Comparison of ENCODE assay signal across 30 mouse cellular contexts in the genomic region with DNA sequence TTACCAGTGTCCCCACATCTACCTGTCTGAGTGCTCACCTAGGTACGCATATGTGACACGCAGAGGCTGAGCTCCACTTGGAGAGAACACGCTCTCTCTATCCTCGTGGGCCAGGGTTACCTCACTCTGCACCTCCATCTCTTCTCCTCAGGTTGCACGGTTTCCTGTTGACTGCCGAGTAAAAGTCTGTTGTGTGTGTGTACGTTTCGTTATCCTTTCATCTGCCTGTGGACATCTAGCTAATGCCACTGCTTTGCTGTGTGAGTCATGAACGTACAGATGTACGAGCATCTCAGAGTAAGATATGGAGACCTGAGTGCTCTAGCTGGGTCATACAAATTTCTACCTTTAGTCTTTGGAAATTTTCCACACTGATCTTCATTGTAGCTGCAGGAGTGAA. TPM values are rescaled to one million over a fixed set of nuclear protein-coding genes. Genes with fewer than 3 reads are reported as not detected.
A peak's percentile ranks its signal among the peaks of the same experiment; 100 is the strongest.
DNase-seq lines count a peak whose midpoint lies in the region; ATAC-seq lines count a peak whose summit lies in the region.
"Had no signal": no experiment of that assay in that cellular context is flagged by ENCODE, and none has a peak within 500 bp of the region (broad histone marks: within the 10 kb centered on the region; RNA-seq: fewer than 3 reads in every experiment).

No protein-coding gene starts in this region.

- H3K27me3 ChIP-seq in liver, embryonic 12.5 days (replicated peaks) = no peaks in the 10 kb centered on the region
- no peaks in the 10 kb centered on the region for H3K27me3 ChIP-seq in liver, embryonic 11.5 days (replicated peaks; ENCODE audit: control insufficient read depth, insufficient read depth, low read length)
- H3K27me3 ChIP-seq in hindbrain, embryonic 16.5 days (replicated peaks; ENCODE audit: control insufficient read depth, insufficient read depth, low read length) = no peaks in the 10 kb centered on the region
- H3K27me3 ChIP-seq: CH12.LX; embryonic facial prominence, embryonic 12.5 days; embryonic facial prominence, embryonic 15.5 days; heart, embryonic 12.5 days; heart, embryonic 15.5 days; intestine, embryonic 15.5 days had no signal

- no peaks in the 10 kb centered on the region for H3K9me3 ChIP-seq in liver, embryonic 12.5 days (replicated peaks)
- no peaks in the 10 kb centered on the region for H3K9me3 ChIP-seq in liver, embryonic 11.5 days (ENCODE audit: control insufficient read depth, low read length)
- H3K9me3 ChIP-seq in hindbrain, embryonic 16.5 days (ENCODE audit: control insufficient read depth, low read length) = no peaks in the 10 kb centered on the region
- H3K9me3 ChIP-seq: embryonic facial prominence, embryonic 12.5 days; embryonic facial prominence, embryonic 15.5 days; heart, embryonic 12.5 days; heart, embryonic 15.5 days; hindbrain, embryonic 10.5 days; intestine, embryonic 15.5 days had no signal

- no peak overlapping the region for H3K9ac ChIP-seq in liver, embryonic 12.5 days
- H3K9ac ChIP-seq in liver, embryonic 11.5 days (ENCODE audit: low read depth, low read length) = no peak overlapping the region
- H3K9ac ChIP-seq in hindbrain, embryonic 16.5 days (ENCODE audit: low read depth, low read length) = no peak overlapping the region
- H3K9ac ChIP-seq: embryonic facial prominence, embryonic 12.5 days; embryonic facial prominence, embryonic 15.5 days; forebrain, postnatal 0 days; heart, embryonic 12.5 days; heart, embryonic 15.5 days; hindbrain, embryonic 14.5 days; intestine, embryonic 15.5 days had no signal

- H3K4me1 ChIP-seq in liver, embryonic 12.5 days = peaks cover 41% of the 10 kb centered on the region
- peaks cover 19% of the 10 kb centered on the region for H3K4me1 ChIP-seq in liver, embryonic 11.5 days (replicated peaks; ENCODE audit: control insufficient read depth, insufficient read depth, low read length)
- no peaks in the 10 kb centered on the region for H3K4me1 ChIP-seq in hindbrain, embryonic 16.5 days (ENCODE audit: control insufficient read depth, insufficient read depth, low read depth, low read length)
- H3K4me1 ChIP-seq: embryonic facial prominence, embryonic 12.5 days; embryonic facial prominence, embryonic 15.5 days; heart, embryonic 15.5 days; hindbrain, embryonic 10.5 days; intestine, embryonic 15.5 days had no signal

- no peak overlapping the region for H3K4me3 ChIP-seq in liver, embryonic 12.5 days
- no peak overlapping the region for H3K4me3 ChIP-seq in liver, embryonic 11.5 days (ENCODE audit: low read depth, low read length)
- no peak overlapping the region for H3K4me3 ChIP-seq in hindbrain, embryonic 16.5 days (ENCODE audit: low read length)
- H3K4me3 ChIP-seq: embryonic facial prominence, embryonic 12.5 days; embryonic facial prominence, embryonic 15.5 days; heart, adult 2 months; heart, embryonic 12.5 days; heart, embryonic 15.5 days; hindbrain, embryonic 10.5 days; intestine, embryonic 15.5 days had no signal

- peak overlapping the region; percentile 5; the same call in 1 of the 2 replicates for H3K27ac ChIP-seq in liver, embryonic 12.5 days
- no peak overlapping the region for H3K27ac ChIP-seq in liver, embryonic 11.5 days (ENCODE audit: low read depth, low read length)
- no peak overlapping the region for H3K27ac ChIP-seq in hindbrain, embryonic 16.5 days (ENCODE audit: low read depth, low read length)
- H3K27ac ChIP-seq: embryonic facial prominence, embryonic 12.5 days; embryonic facial prominence, embryonic 15.5 days; heart, adult 2 months; heart, embryonic 15.5 days; hindbrain, embryonic 10.5 days; hindbrain, embryonic 14.5 days; intestine, embryonic 15.5 days had no signal

- no peak for DNase-seq in liver, embryonic 11.5 days (ENCODE audit: low spot score)
- peak; percentile 37 for DNase-seq in CD4-positive helper T cell, adult 2 months (ENCODE audit: low read depth, low spot score)
- DNase-seq in layer of hippocampus, adult 8-10 months (ENCODE audit: low spot score in 2 of 2) = no peak
- no peak for DNase-seq in adrenal gland, postnatal 10 days
- DNase-seq: adrenal gland, postnatal 14 days; B cell, adult 2 months; cerebellum, adult 11 months; cerebellum, adult 2 months; cerebellum, adult 9-11 months; cerebellum, postnatal 25 days; forebrain, postnatal 0 days; gastrocnemius, postnatal 10 days; gastrocnemius, postnatal 36 days; heart, adult 2 months; heart, postnatal 10 days; heart, postnatal 36 days; kidney, adult 11 months had no signal

- peaks cover 32% of the 10 kb centered on the region for H3K36me3 ChIP-seq in liver, embryonic 12.5 days
- H3K36me3 ChIP-seq in liver, embryonic 11.5 days (ENCODE audit: control insufficient read depth, insufficient read depth, low read length) = peaks cover 3% of the 10 kb centered on the region; the same call in 1 of the 2 replicates
- H3K36me3 ChIP-seq in hindbrain, embryonic 16.5 days (ENCODE audit: control insufficient read depth, insufficient read depth, low read length) = no peaks in the 10 kb centered on the region
- H3K36me3 ChIP-seq: embryonic facial prominence, embryonic 12.5 days; embryonic facial prominence, embryonic 15.5 days; heart, embryonic 15.5 days; intestine, embryonic 15.5 days had no signal

- ATAC-seq in liver, embryonic 12.5 days = no peak
- ATAC-seq in liver, embryonic 11.5 days (replicated peaks; ENCODE audit: low FRiP score) = no peak
- ATAC-seq in CD4-positive, CD25-positive, alpha-beta regulatory T cell, adult 4 months = peak; percentile 50
- ATAC-seq in activated CD4-positive, CD25-positive, alpha-beta regulatory T cell, adult 4 months = peak; percentile 40
- no peak for ATAC-seq in hindbrain, embryonic 16.5 days
- ATAC-seq: forebrain, embryonic 14.5 days; forebrain, postnatal 0 days; intestine, embryonic 15.5 days had no signal

- H3K4me2 ChIP-seq in liver, embryonic 12.5 days = no peak overlapping the region
- no peak overlapping the region for H3K4me2 ChIP-seq in liver, embryonic 11.5 days
- H3K4me2 ChIP-seq in hindbrain, embryonic 16.5 days (ENCODE audit: low read length) = no peak overlapping the region
- H3K4me2 ChIP-seq: embryonic facial prominence, embryonic 12.5 days; embryonic facial prominence, embryonic 15.5 days; heart, embryonic 12.5 days; heart, embryonic 15.5 days; hindbrain, embryonic 14.5 days; intestine, embryonic 15.5 days had no signal

- 66% methylated on average over 10 of the region's 10 CpGs for WGBS in liver, embryonic 12.5 days (ENCODE audit: insufficient replicate concordance)
- 71% methylated on average over 10 of the region's 10 CpGs for WGBS in liver, embryonic 11.5 days
- WGBS in hindbrain, embryonic 16.5 days = 95% methylated on average over 10 of the region's 10 CpGs

RNA-seq across cellular contexts. Expression of a gene that starts 39.9 kb away (rescaled TPM):
- 17.5 and 18.5 TPM in 2 replicates for polyA plus RNA-seq in liver, embryonic 12.5 days (2016; fragmentation: Nextera tagmentation; extraction: Ambion mirVana)
- 15.0 and 15.3 TPM in 2 replicates for polyA plus RNA-seq in liver, embryonic 11.5 days (2014; fragmentation: Nextera tagmentation; extraction: Ambion mirVana)
- polyA plus RNA-seq in CD4-positive, CD25-positive, alpha-beta regulatory T cell, adult 4 months (2017; shearing (Covaris generic)) = 10 to 100 TPM; 34.5 to 41.0 TPM
- 10 to 100 TPM; 34.0 to 36.1 TPM for polyA plus RNA-seq in activated CD4-positive, CD25-positive, alpha-beta regulatory T cell, adult 4 months (2017; shearing (Covaris generic))
- total RNA-seq in layer of hippocampus, adult 8-10 months (2022) = 10 to 100 TPM; 22.9 to 25.2 (median 24.0) TPM
- polyA plus RNA-seq in hindbrain, embryonic 16.5 days (2015; fragmentation: Nextera tagmentation; extraction: Ambion mirVana) = 8.2 and 9.7 TPM in 2 replicates
- 10 to 100 TPM; 21.8 to 27.0 TPM for total RNA-seq in adrenal gland, postnatal 10 days (2021)

RNA-seq across cellular contexts. Expression of a gene that starts 49.5 kb away (rescaled TPM):
- 8.8 and 11.2 TPM in 2 replicates for polyA plus RNA-seq in liver, embryonic 12.5 days (2016; fragmentation: Nextera tagmentation; extraction: Ambion mirVana)
- 16.2 and 16.6 TPM in 2 replicates for polyA plus RNA-seq in liver, embryonic 11.5 days (2014; fragmentation: Nextera tagmentation; extraction: Ambion mirVana)
- 10 to 100 TPM; 26.4 to 39.4 TPM for polyA plus RNA-seq in CD4-positive, CD25-positive, alpha-beta regulatory T cell, adult 4 months (2017; shearing (Covaris generic))
- 10 to 100 TPM; 21.8 to 34.3 TPM for polyA plus RNA-seq in activated CD4-positive, CD25-positive, alpha-beta regulatory T cell, adult 4 months (2017; shearing (Covaris generic))
- 10 to 100 TPM; 71.9 to 83.2 (median 78.0) TPM for total RNA-seq in layer of hippocampus, adult 8-10 months (2022)
- polyA plus RNA-seq in hindbrain, embryonic 16.5 days (2015; fragmentation: Nextera tagmentation; extraction: Ambion mirVana) = 35.7 and 38.8 TPM in 2 replicates
- total RNA-seq in adrenal gland, postnatal 10 days (2021) = 10 to 100 TPM; 30.9 to 31.1 TPM

Comparison
In these comparisons a context has a peak if more than half of its experiments do, and no peak if none do; other contexts are left out.
1. ATAC-seq: peak in CD4-positive, CD25-positive, alpha-beta regulatory T cell, adult 4 months (single experiment) and activated CD4-positive, CD25-positive, alpha-beta regulatory T cell, adult 4 months (single experiment); none in liver, embryonic 12.5 days (single experiment), liver, embryonic 11.5 days (single experiment) and hindbrain, embryonic 16.5 days (single experiment).